Mouse (Mus musculus): ENCODE measurements around the gene Shkbp1. TPM values are rescaled to one million over a fixed set of nuclear protein-coding genes. Genes with fewer than 3 reads are reported as not detected.

The Shkbp1 gene
- total and polyA plus RNA-seq, 3 experiments = 23.3 to 62.8 (median 30.8) TPM

DNA sequence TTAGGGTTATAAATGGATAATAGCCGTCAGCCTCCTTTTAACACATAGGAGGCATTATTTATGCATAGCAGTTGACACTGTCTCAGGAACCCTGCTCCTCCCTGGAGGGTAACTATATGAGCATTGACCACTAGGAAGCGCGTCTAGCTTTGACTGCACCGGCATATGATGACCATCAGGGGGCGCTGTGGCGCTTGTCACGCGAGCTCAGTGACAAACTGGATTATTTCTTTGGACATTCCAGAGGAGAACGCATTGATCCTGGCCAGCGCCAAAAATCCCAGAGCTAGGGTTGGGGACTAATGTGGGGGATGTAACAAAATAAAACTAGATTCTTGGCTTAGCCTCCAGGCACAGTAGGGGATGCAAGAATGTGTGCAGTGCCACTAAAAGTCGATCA is 53.6 kb downstream of the Shkbp1 start:
- TF ChIP-seq ELF1 (IDR thresholded peaks at IDR 0.05; ENCODE audit: low read depth, low read length) (0 out of 2 replicates have a peak, but pooled peaks have one; percentile 31), MAFK (IDR thresholded peaks at IDR 0.05; ENCODE audit: insufficient replicate concordance, low read length) (no peak), MYC (IDR thresholded peaks at IDR 0.05; ENCODE audit: low read depth, low read length) (no peak), GABPA (IDR thresholded peaks at IDR 0.05; ENCODE audit: insufficient replicate concordance, low read depth, low read length) (no peak), NRF1 (IDR thresholded peaks at IDR 0.05; ENCODE audit: low read depth, low read length) (no peak), RAD21 (IDR thresholded peaks at IDR 0.05; ENCODE audit: low read depth, low read length) (peak; percentile 66), PAX5 (IDR thresholded peaks at IDR 0.05; ENCODE audit: low read length) (no peak), ZC3H11A (IDR thresholded peaks at IDR 0.05; ENCODE audit: low read depth, low read length) (0 out of 2 replicates have a peak, but pooled peaks have one; percentile 14), BHLHE40 (IDR thresholded peaks at IDR 0.05; ENCODE audit: low read depth, low read length) (peak; percentile 87), USF1 (IDR thresholded peaks at IDR 0.05; ENCODE audit: low read depth, low read length) (no peak), ZKSCAN1 (IDR thresholded peaks at IDR 0.05; ENCODE audit: borderline replicate concordance, low read depth, low read length) (no peak), KAT2A (IDR thresholded peaks at IDR 0.05; ENCODE audit: insufficient replicate concordance, low read length) (no peak), MXI1 (IDR thresholded peaks at IDR 0.05; ENCODE audit: low read depth, low read length) (no peak), UBTF (IDR thresholded peaks at IDR 0.05; ENCODE audit: low read depth, low read length) (no peak), RCOR1 (conservative IDR thresholded peaks at IDR 0.05; ENCODE audit: low read depth, low read length) (no peak), POLR2A (IDR thresholded peaks at IDR 0.05; ENCODE audit: low read depth, low read length) (no peak), TBP (conservative IDR thresholded peaks at IDR 0.05; ENCODE audit: low read depth, low read length) (no peak), JUN (IDR thresholded peaks at IDR 0.05; ENCODE audit: insufficient read depth, low read depth, low read length) (no peak), JUND (conservative IDR thresholded peaks at IDR 0.05; ENCODE audit: low read depth, low read length) (no peak), CHD1 (IDR thresholded peaks at IDR 0.05; ENCODE audit: low read depth, low read length) (no peak), TCF12 (IDR thresholded peaks at IDR 0.05; ENCODE audit: low read depth, low read length) (no peak), CHD2 (IDR thresholded peaks at IDR 0.05; ENCODE audit: low read length) (no peak), POLR2AphosphoS2 (IDR thresholded peaks at IDR 0.05; ENCODE audit: low read depth, low read length) (no peak), IRF4 (IDR thresholded peaks at IDR 0.05; ENCODE audit: low read depth, low read length) (peak; percentile 42; the same call in 1 of the 2 replicates), USF2 (conservative IDR thresholded peaks at IDR 0.05; ENCODE audit: low read depth, low read length) (no peak), NELFE (IDR thresholded peaks at IDR 0.05; ENCODE audit: low read depth, low read length) (peak; percentile 49; the same call in 1 of the 2 replicates), MAX (IDR thresholded peaks at IDR 0.05; ENCODE audit: low read length) (0 out of 2 replicates have a peak, but pooled peaks have one; percentile 20), SIN3A (IDR thresholded peaks at IDR 0.05; ENCODE audit: low read length) (no peak), MAZ (IDR thresholded peaks at IDR 0.05; ENCODE audit: low read depth, low read length) (no peak), ETS1 (conservative IDR thresholded peaks at IDR 0.05; ENCODE audit: low read depth, low read length) (no peak), CTCF (conservative IDR thresholded peaks at IDR 0.05 in 1 of 2, IDR thresholded peaks at IDR 0.05 in 1 of 2; ENCODE audit: low read depth in 2 of 2, low read length in 2 of 2) (peak; percentile 93 to 99), ZMIZ1 (IDR thresholded peaks at IDR 0.05; ENCODE audit: low read depth, low read length) (no peak), HCFC1 (IDR thresholded peaks at IDR 0.05; ENCODE audit: low read depth, low read length) (no peak), EP300 (IDR thresholded peaks at IDR 0.05; ENCODE audit: low read length) (no peak), MEF2A (IDR thresholded peaks at IDR 0.05; ENCODE audit: borderline replicate concordance, low read depth, low read length) (no peak), E2F4 (IDR thresholded peaks at IDR 0.05; ENCODE audit: insufficient replicate concordance, low read depth, low read length) (no peak), SMC3 (IDR thresholded peaks at IDR 0.05; ENCODE audit: low read depth, low read length) (peak; percentile 70), ZNF384 (IDR thresholded peaks at IDR 0.05; ENCODE audit: low read depth, low read length) (no peak)
- DNase-seq (ENCODE audit: extremely low read depth) = peak; percentile 58
- Histone ChIP-seq H3K79me2 (replicated peaks; ENCODE audit: control insufficient read depth, extremely low read depth, insufficient read depth, poor library complexity, severe bottlenecking) (no peaks in the 10 kb centered on the region), H3K27me3 (replicated peaks) (peaks cover 66% of the 10 kb centered on the region), H3K9ac (ENCODE audit: insufficient read depth, low read depth) (no peak overlapping the region), H3K4me3 (replicated peaks in 1 of 3; ENCODE audit: low read depth in 2 of 3, low read length in 2 of 3, poor library complexity in 1 of 3) (no peak overlapping the region), H3K4me1 (ENCODE audit: control insufficient read depth in 1 of 2, insufficient read depth in 2 of 2) (no peaks in the 10 kb centered on the region), H3K36me3 (replicated peaks in 1 of 2; ENCODE audit: control insufficient read depth in 1 of 2, insufficient read depth in 1 of 2, low read length in 1 of 2) (no peaks in the 10 kb centered on the region), H3K27ac (ENCODE audit: insufficient read depth, low read depth) (no peak overlapping the region), H3K4me2 (ENCODE audit: insufficient read depth, low read depth, poor library complexity, severe bottlenecking) (no peak overlapping the region), H3K9me3 (replicated peaks; ENCODE audit: low read length) (peaks cover 8% of the 10 kb centered on the region)
- in situ Hi-C loops (cut with MboI; ENCODE audit: low pct_ligation_motif_present, low pct_unique_long_range_greater_than_20kb, low sequenced_read_pairs) (no loop called here), dilution Hi-C loops (cut with MboI; ENCODE audit: extremely low pct_ligation_motif_present, extremely low pct_unique_long_range_greater_than_20kb, low sequenced_read_pairs) (no loop called here)

Data from CH12.LX (cell line).